Mouse (Mus musculus) small intestine, adult 2 months (tissue): ENCODE measurements around the gene Eps8l3.

Experiments
- CTCF ChIP-seq: fragments of 200-500 bp; IDR thresholded peaks from 2 replicates; pipeline ENCODE4 v1.5.1; 2012; ENCODE audit warnings: low read depth, mild to moderate bottlenecking, control low read depth, inconsistent platforms, low read length, moderate library complexity, mixed read lengths; ENCODE audit not compliant: insufficient replicate concordance, insufficient read length; ENCODE audit errors: extremely low read depth
- POLR2A ChIP-seq: fragments of 200-500 bp; IDR thresholded peaks from 2 replicates; pipeline ENCODE4 v1.6.1; 2012; ENCODE audit warnings: low read depth, mild to moderate bottlenecking, control low read depth, inconsistent platforms, low read length, moderate library complexity

- TF ChIP-seq CTCF (peak; percentile 92; the same call in 1 of the 2 replicates), POLR2A (no peak)
These were observed 9.9 kb upstream of the Eps8l3 start for GRCm38 (mm10) chr3:107867086-107867485.
